Mouse (Mus musculus): ENCODE results near the gene Slc5a12.

Slc5a12 gene

GRCm38 (mm10) chr2:110596932-110597331, at the start of gene Slc5a12:
TSS of gene Slc5a12 (plus strand) at chr2:110597298.
- DNase-seq (ENCODE audit: low spot score in 2 of 2) = no peak

- DNase-seq (ENCODE audit: low spot score in 2 of 2) = no peak
Observed at GRCm38 (mm10) chr2:110556098-110556497, 41.0 kb upstream of the Slc5a12 start.

- no peak for DNase-seq (ENCODE audit: low spot score in 2 of 2)
Observed at GRCm38 (mm10) chr2:110562621-110563020, 34.5 kb upstream of the Slc5a12 start.

- peak; percentile 15 to 18 for DNase-seq (ENCODE audit: low spot score in 2 of 2)
Observed at GRCm38 (mm10) chr2:110564673-110565627, 32.1 kb upstream of the Slc5a12 start.

GRCm38 (mm10) chr2:110586692-110587091, 10.4 kb upstream of the Slc5a12 start:
- no peak for DNase-seq (ENCODE audit: low spot score in 2 of 2)

GRCm38 (mm10) chr2:110590007-110590406, 7.1 kb upstream of the Slc5a12 start:
- DNase-seq (ENCODE audit: low spot score in 2 of 2) = no peak

- DNase-seq (ENCODE audit: low spot score in 2 of 2) = no peak
Observed at GRCm38 (mm10) chr2:110592276-110592675, 4.8 kb upstream of the Slc5a12 start.

- DNase-seq (ENCODE audit: low spot score in 2 of 2) = no peak
Observed at GRCm38 (mm10) chr2:110644358-110644757, 47.3 kb downstream of the Slc5a12 start.

GRCm38 (mm10) chr2:110644846-110645245, 47.7 kb downstream of the Slc5a12 start:
- no peak for DNase-seq (ENCODE audit: low spot score in 2 of 2)

- DNase-seq (ENCODE audit: low spot score in 2 of 2) = no peak
Observed at GRCm38 (mm10) chr2:110663329-110663728, 66.2 kb downstream of the Slc5a12 start.

- DNase-seq (ENCODE audit: low spot score in 2 of 2) = peak in 1 of 2 experiments; percentile 23
Observed at GRCm38 (mm10) chr2:110671071-110671624, 74.0 kb downstream of the Slc5a12 start.

Measured in right cerebral cortex, postnatal 36 days (tissue).